Mouse (Mus musculus) left cerebral cortex, postnatal 36 days (tissue): ENCODE measurements around the gene 4931409K22Rik. TPM values are rescaled to one million over a fixed set of nuclear protein-coding genes. Genes with fewer than 3 reads are reported as not detected.
"Not testable (repeated sequence)": the region's sequence is repeated elsewhere in the genome, so short reads cannot be mapped to it uniquely, and the experiment has no call there.

Experiments used
- DNase-seq, 2 experiments: peaks; one replicate each; pipeline ENCODE4 v3.0.0; 2021 to 2022; ENCODE audit warnings: low spot score in 2 of 2, mixed read lengths in 1 of 2
- intact Hi-C: fragments of 180-260 bp; cut with DNase I; formaldehyde crosslinking; loops from one replicate; pipeline ENCODE4 v1.15.1; 2025
- total RNA-seq, 2 experiments: library from RNA; stranded (reverse); gene quantifications; 2 replicates each; pipeline ENCODE4 v1.2.3; 2021

Gene 4931409K22Rik
- total RNA-seq, 2 experiments from 2014 or later = 0.23 TPM; not detected in 1

GRCm38 (mm10) chr5:24595261-24595660 is 38.7 kb upstream of the 4931409K22Rik start:
- no peak for DNase-seq
- intact Hi-C loops = loop anchor here (5.0 kb wide), 1 partner anchor 108 kb away; no protein-coding TSS in a partner anchor

- intact Hi-C loops = no loop called here
- DNase-seq = no peak
These were observed 37.7 kb upstream of the 4931409K22Rik start for GRCm38 (mm10) chr5:24594346-24594745.

GRCm38 (mm10) chr5:24593928-24594327 is 37.3 kb upstream of the 4931409K22Rik start:
- no peak for DNase-seq
- intact Hi-C loops = no loop called here

GRCm38 (mm10) chr5:24593230-24593629 is 36.6 kb upstream of the 4931409K22Rik start:
- intact Hi-C loops = no loop called here

DNA sequence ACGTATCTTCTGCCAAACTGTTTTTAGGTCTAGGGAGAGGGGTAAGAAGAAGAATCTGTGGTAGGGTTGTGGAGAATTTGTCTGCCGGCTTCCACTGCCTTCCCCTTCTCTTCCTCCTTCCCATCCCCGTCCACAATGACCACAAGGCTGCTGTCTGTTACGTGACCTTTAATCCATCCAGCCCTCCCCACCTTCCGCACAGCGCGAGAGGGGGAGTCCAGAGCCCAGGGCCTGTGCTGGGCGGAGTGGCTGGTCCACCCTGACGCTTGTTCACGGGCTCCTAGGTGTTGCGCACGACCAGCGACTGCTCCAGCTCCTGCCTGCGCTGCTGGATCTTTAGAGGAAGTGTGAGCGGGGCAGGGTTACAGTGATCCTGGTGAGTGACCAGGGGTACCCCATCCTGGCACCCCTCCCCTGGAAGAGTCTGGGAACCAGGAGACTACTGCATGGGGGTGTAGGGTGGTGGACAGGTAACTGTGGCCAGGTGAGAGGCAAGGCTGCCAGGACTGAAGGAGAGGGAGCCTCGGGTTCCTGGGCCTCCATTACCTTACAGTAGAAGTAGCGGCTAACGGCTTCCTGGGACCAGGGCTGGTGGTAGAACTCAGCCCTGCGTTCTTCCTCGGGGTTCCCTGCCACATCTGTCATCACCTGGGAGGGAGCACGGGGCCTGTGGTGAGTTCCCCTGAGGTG is 36.0 kb upstream of the 4931409K22Rik start:
- peak in 1 of 2 experiments; percentile 5 for DNase-seq
- intact Hi-C loops = no loop called here

More at GRCm38 (mm10) chr5:24593230-24593629, 36.6 kb upstream of the 4931409K22Rik start:
- no peak for DNase-seq

DNA sequence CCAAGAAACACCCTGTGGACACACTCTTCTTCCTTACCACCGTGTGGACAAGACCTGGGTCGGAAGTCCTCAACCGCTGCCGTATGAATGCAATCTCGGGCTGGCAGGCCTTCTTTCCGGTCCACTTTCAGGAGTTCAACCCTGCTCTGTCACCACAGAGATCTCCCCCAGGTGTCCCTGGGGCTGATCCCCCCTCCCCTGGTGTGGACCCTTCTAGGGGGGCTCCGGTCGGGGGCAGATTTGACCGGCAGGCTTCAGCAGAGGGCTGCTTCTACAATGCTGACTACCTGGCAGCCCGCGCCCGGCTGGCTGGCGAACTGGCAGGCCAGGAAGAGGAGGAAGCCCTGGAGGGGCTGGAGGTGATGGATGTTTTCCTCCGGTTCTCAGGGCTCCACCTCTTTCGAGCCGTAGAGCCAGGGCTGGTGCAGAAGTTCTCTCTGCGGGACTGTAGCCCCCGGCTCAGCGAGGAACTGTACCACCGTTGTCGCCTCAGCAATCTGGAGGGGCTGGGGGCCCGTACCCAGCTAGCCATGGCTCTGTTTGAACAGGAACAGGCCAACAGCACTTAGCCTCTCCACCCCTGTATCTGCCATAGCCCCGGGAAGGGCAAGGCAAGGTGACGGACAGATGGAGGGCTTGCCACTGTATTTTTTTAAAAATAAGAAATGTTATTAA is 35.3 kb upstream of the 4931409K22Rik start:
- intact Hi-C loops = no loop called here
- no peak for DNase-seq

GRCm38 (mm10) chr5:24591268-24591721 is 34.7 kb upstream of the 4931409K22Rik start:
- DNase-seq = peak in 1 of 2 experiments; percentile 21
- intact Hi-C loops = no loop called here

GRCm38 (mm10) chr5:24589511-24590500 is 33.2 kb upstream of the 4931409K22Rik start:
- no peak for DNase-seq
- intact Hi-C loops = no loop called here

- intact Hi-C loops = no loop called here
- peak in 1 of 2 experiments; percentile 63 for DNase-seq
These were observed 30.6 kb upstream of the 4931409K22Rik start for GRCm38 (mm10) chr5:24587200-24587577.

DNA sequence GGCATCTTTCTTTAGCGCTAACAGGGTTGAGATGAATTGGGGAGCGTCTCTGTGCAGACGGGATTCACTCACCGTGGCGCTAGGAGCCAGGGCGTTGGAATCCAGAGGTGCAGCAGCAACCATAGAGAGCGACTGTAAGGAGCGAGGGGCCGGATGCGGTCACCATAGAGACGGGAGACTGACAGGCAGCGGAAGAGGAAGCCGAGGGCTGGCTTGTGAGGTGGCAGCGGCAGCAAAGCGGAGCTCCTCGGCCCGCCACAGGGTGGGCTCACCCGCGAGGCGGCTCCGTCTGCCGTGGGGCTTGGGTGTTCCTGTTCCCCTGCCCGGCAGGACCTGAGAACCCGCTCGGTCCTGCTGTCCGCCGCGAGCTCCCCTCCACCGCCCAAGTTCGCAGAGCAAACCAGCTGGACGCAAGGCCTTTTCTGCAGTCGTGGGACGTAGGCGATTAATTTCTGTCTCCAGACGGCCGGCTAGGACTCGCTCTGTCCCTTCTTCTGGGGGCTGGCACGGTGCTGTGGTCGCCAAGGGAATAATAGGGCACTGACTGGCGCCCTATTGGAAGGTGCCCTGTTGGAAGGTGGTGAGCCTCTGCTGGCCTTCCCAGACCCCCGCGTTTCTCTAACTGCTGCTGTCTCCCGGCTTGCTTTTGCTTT is 30.1 kb upstream of the 4931409K22Rik start, which contains the start of gene Chpf2:
Gene Chpf2, plus strand, starts transcription at position 195 of the 653 bp plus-strand sequence.
- intact Hi-C loops = no loop called here
- peak; percentile 83 to 86 for DNase-seq

DNA sequence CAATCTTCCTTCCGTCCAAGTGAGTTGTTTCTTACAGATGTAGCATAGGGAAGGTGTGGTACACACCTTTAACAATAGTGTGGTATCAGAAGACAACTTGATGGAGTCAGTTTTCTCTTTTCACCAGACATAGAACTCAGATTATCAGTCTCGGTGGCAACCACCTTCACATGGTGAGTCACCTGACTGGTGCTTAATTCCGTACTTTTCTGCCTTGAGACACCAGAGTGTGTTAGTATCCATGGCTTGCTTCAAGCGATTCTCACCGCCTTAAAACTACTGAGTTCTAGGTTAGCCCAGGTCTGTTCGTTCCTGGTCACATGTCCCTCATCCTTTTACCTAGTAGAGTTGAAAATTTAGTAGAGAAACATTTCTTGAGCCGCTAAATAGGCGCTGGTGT is 29.5 kb upstream of the 4931409K22Rik start:
- intact Hi-C loops = no loop called here
- no peak for DNase-seq

DNA sequence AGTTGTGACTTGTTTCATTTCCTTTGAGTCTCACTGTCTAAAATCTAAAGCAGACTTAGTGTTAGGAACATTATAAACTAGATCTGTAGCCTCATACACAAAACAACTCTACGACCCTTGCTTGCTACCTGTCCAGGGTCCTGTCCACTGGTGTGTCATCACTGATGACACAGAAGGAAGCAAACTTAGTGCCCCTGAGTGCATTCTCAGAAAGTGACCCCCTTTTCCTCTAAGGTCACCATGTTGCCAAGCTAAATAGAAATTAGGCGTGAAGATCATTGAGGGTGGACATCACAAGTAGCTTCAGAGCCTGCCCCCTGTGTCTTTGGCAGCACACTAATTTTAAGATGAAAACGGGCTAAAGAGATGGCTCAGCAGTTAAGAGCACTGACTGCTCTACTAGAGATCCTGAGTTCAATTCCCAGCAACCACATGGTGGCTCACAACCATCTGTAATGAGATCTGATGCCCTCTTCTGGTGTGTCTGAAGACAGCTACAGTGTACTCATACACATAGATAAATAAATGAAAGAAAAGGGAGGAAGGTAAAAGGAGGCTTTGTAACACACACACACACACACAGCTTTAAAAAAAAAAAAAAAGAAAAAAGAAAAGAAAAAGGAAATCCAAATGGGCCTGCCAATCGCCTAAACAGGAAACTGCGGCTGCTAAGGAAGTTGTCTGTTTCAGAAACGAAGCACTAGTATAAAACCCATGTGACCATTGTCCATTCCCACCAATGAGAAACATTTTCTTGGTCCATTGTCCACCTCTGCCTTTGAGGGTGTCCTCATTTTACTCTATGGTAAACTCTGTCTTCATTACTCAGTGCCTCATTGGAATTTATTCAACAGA is 21.7 kb upstream of the 4931409K22Rik start:
- intact Hi-C loops = no loop called here
- no peak for DNase-seq

- intact Hi-C loops = no loop called here
- peak; percentile 100 for DNase-seq
These were observed 20.7 kb upstream of the 4931409K22Rik start, which contains the start of gene Abcf2 for GRCm38 (mm10) chr5:24577183-24577929. Gene Abcf2, minus strand, starts transcription at chr5:24577467.

DNA sequence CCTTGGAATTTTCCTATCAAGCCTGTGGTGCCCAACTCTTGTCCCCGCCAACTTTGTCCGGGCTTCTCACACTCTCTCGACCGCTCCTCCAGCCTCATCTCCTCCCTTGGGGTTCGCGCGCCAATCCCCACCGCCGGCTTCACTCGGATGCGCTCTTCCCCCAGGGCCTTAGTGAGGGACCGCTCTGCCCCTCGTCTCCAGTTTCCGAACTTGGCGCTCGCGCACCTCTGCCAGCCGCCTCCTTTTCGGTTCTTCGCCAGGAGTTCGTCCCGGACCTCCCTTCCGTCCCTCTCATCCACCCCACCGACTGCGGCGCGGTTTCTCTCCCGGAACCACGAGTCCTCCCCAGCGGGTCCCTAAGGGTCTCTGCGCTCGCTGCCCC is 20.2 kb upstream of the 4931409K22Rik start:
- intact Hi-C loops = no loop called here
- no peak for DNase-seq

- intact Hi-C loops = no loop called here
- DNase-seq = no peak
These were observed 19.3 kb upstream of the 4931409K22Rik start for GRCm38 (mm10) chr5:24575948-24576347.

DNA sequence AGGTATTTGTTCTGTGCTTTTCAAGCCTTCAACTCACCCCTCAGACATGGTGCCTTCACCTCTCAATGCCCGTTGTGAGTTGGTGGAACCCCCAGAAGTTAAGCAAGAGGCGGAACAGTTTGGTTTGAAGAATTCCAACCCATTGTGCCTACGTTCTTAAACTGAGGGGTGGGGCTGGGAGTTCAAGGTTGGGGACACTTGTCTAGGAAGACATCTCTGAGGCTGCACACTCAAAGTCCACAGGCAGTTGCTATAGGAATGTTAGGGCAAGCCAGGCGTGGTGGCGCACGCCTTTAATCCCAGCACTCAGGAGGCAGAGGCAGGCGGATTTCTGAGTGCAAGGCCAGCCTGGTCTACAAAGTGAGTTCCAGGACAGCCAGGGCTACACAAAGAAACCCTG is 1.3 kb downstream of the 4931409K22Rik start:
- DNase-seq, intact Hi-C loops: not testable (repeated sequence)

- DNase-seq = no peak
- intact Hi-C loops = no loop called here
These were observed 2.9 kb downstream of the 4931409K22Rik start for GRCm38 (mm10) chr5:24553621-24554244.
